Mouse (Mus musculus): ENCODE measurements around the gene Mboat2. TPM values are rescaled to one million over a fixed set of nuclear protein-coding genes. Genes with fewer than 3 reads are reported as not detected.

Mboat2 gene
- total and polyA plus RNA-seq, 2 experiments from 2014 or later, result 60.2 to 73.0 TPM

DNA sequence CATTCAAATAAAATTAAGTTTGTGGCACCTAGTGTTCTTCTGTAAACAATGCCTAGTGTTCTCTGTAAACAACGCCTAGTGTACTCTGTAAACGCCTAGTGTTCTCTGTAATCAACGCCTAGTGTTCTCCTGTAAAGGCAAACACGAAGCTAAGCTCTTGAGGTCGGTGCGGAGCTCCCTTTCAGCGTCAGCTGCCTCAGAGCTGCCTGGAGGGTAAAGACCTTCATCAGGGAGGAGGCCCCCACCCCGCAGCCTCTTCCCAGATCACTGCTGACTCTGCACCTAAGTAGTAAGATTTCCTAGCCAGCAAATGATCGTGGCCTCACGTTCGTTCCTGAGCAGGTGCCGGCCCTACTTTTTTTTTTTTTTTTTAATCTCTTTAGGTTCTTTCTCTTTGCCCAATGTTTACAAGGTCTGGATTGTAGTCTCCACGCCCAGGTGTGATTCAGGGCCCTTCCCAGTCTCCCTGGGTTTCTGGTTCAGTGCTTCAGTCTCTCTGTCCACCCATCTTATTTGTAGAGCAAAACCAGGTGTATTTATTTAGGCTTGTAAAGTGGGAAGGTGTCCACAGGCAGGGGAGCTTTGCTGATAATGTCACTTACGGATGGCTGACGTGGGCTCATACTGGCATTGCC, 181.2 kb downstream of the Mboat2 start:
- no peak for DNase-seq (ENCODE audit: low spot score)
- H3K27me3 ChIP-seq (ENCODE audit: insufficient read depth, low read length), result no peaks in the 10 kb centered on the region
- H3K4me3 ChIP-seq (ENCODE audit: low read length), result no peak overlapping the region
- peaks cover 77% of the 10 kb centered on the region for H3K36me3 ChIP-seq (ENCODE audit: insufficient read depth, low read length)
- no peak overlapping the region for H3K27ac ChIP-seq
- H3K4me1 ChIP-seq (ENCODE audit: insufficient read depth, low read length), result no peaks in the 10 kb centered on the region
- TF ChIP-seq CTCF (IDR thresholded peaks at IDR 0.05; ENCODE audit: low read depth), result no peak
- no peak overlapping the region for H3K4me2 ChIP-seq (ENCODE audit: low read depth, low read length)
- H3K9me3 ChIP-seq (ENCODE audit: low read length), result no peaks in the 10 kb centered on the region
- ATAC-seq, result no peak
- 80% methylated on average over 15 of the region's 15 CpGs for whole genome bisulfite sequencing
- H3K9ac ChIP-seq (replicated peaks; ENCODE audit: low read length), result no peak overlapping the region

DNA sequence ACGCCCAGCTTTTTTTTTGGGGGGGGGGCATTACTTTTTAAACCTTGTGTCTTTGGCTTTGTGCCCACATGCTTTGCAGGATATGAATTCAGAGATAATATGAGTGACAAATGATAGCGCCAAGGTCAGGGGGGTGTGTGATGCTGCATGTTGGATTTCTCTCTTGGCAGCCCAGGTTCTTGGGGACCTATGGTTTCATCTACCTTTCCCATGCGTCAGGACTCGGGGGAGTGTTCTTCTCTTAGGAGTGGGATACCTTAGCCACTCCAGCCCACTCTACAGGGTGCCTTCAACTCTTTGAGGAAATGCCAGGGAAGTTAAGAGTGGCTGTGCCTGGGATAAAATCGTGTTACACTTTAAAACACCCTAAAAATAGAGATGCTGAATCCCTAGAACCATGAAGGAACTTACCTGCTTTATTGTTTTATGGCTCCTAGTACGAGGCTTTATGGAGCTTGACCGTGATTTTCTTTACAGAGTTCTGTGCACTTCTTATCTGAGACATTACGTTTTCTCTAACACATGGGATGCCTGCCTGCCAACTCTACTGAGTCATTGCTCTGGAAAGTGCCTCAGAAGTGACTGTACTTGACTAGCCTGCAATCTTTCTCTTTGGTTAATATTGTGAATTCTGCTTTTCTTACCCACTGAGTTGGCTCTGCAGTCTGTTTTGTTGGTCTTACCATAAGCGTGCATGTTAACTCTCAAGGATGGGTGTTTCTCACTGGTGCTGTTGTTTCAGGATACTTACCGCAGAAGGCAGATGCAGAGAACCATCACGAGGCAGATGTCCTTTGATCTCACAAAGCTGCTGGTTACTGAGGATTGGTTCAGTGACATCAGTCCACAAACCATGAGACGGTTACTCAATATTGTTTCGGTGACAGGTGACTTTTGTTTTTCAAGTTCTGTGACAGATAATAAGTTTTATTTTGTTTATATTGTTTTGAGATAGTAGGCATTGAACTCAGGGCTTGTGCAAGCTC, 182.2 kb downstream of the Mboat2 start:
- DNase-seq (ENCODE audit: low spot score), result no peak
- 89% methylated on average over 13 of the region's 13 CpGs for WGBS
- Histone ChIP-seq H3K36me3 (ENCODE audit: insufficient read depth, low read length) (peaks cover 77% of the 10 kb centered on the region), H3K4me3 (ENCODE audit: low read length) (no peak overlapping the region), H3K9me3 (ENCODE audit: low read length) (no peaks in the 10 kb centered on the region), H3K27ac (no peak overlapping the region), H3K4me2 (ENCODE audit: low read depth, low read length) (no peak overlapping the region), H3K9ac (replicated peaks; ENCODE audit: low read length) (no peak overlapping the region), H3K27me3 (ENCODE audit: insufficient read depth, low read length) (no peaks in the 10 kb centered on the region), H3K4me1 (ENCODE audit: insufficient read depth, low read length) (no peaks in the 10 kb centered on the region)
- ATAC-seq, result no peak
- no peak for TF ChIP-seq CTCF (IDR thresholded peaks at IDR 0.05; ENCODE audit: low read depth)

Other genes starting within 250 kb of the Mboat2 start
- 28.2 and 28.3 TPM in 2 replicates for gene Klf11, start 179.6 kb upstream of the Mboat2 start, total RNA-seq (2014; rRNA removed)
- gene Klf11, start 179.6 kb upstream of the Mboat2 start, polyA plus RNA-seq (2015; fragmentation: Nextera tagmentation; extraction: Ambion mirVana), result 18.0 and 20.4 TPM in 2 replicates
- 3.9 and 5.5 TPM in 2 replicates for gene Cys1, start 149.1 kb upstream of the Mboat2 start, total RNA-seq (2014; rRNA removed)
- 1.4 and 1.7 TPM in 2 replicates for gene Cys1, start 149.1 kb upstream of the Mboat2 start, polyA plus RNA-seq (2015; fragmentation: Nextera tagmentation; extraction: Ambion mirVana)
- gene Rrm2, start 122.6 kb upstream of the Mboat2 start, total RNA-seq (2014; rRNA removed), result 23.4 TPM in 2 replicates
- gene Rrm2, start 122.6 kb upstream of the Mboat2 start, polyA plus RNA-seq (2015; fragmentation: Nextera tagmentation; extraction: Ambion mirVana), result 53.4 and 61.1 TPM in 2 replicates
- 199 and 230 TPM in 2 replicates for gene Kidins220, start 144.0 kb downstream of the Mboat2 start, total RNA-seq (2014; rRNA removed)
- gene Kidins220, start 144.0 kb downstream of the Mboat2 start, polyA plus RNA-seq (2015; fragmentation: Nextera tagmentation; extraction: Ambion mirVana), result 76.5 and 79.6 TPM in 2 replicates

Measured in hindbrain, postnatal 0 days (tissue).